Comparison of ENCODE assay signal across 8 mouse cellular contexts in the genomic region with DNA sequence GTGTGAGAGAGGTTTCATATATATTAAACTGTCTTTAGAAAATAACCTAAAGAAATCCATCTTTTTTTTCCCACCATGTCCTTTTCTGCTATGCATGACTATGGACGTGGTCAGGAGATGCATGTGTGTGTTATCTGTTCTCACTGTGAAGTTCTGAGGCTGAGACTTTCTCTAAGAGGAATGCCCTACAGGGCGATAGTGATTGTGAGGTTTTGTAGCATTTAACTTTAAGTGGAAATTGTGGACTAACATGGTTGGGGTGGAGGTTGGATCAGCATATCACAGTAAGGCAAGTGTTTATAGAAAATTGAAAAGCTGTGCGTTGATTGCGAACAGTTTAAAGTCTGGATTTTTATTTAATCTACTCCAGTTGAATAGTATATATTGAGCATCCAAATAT. TPM values are rescaled to one million over a fixed set of nuclear protein-coding genes. Genes with fewer than 3 reads are reported as not detected.
DNase-seq lines count a peak whose midpoint lies in the region; ATAC-seq lines count a peak whose summit lies in the region.

No protein-coding gene starts in this region.

- H3K4me1 ChIP-seq in heart, embryonic 15.5 days (replicated peaks): peaks cover 16% of the 10 kb centered on the region
- H3K4me1 ChIP-seq in embryonic facial prominence, embryonic 11.5 days (ENCODE audit: control insufficient read depth, insufficient read depth, low read length): no peaks in the 10 kb centered on the region
- peaks cover 25% of the 10 kb centered on the region for H3K4me1 ChIP-seq in hindbrain, embryonic 12.5 days
- H3K4me1 ChIP-seq in midbrain, embryonic 13.5 days (replicated peaks): peaks cover 31% of the 10 kb centered on the region

- WGBS in heart, embryonic 15.5 days: 31% methylated on average over 4 of the region's 4 CpGs
- WGBS in embryonic facial prominence, embryonic 11.5 days: 27% methylated on average over 4 of the region's 4 CpGs
- 31% methylated on average over 4 of the region's 4 CpGs for WGBS in hindbrain, embryonic 12.5 days
- 34% methylated on average over 4 of the region's 4 CpGs for WGBS in midbrain, embryonic 13.5 days

- H3K9me3 ChIP-seq in heart, embryonic 15.5 days (replicated peaks): no peaks in the 10 kb centered on the region
- no peaks in the 10 kb centered on the region for H3K9me3 ChIP-seq in embryonic facial prominence, embryonic 11.5 days (replicated peaks; ENCODE audit: control insufficient read depth, low read length)
- no peaks in the 10 kb centered on the region for H3K9me3 ChIP-seq in hindbrain, embryonic 12.5 days (replicated peaks)
- no peaks in the 10 kb centered on the region for H3K9me3 ChIP-seq in midbrain, embryonic 13.5 days

- no peak for ATAC-seq in heart, embryonic 15.5 days (replicated peaks; ENCODE audit: insufficient number of reproducible peaks, insufficient read depth, low FRiP score, low read depth)
- ATAC-seq in embryonic facial prominence, embryonic 11.5 days (replicated peaks; ENCODE audit: insufficient number of reproducible peaks, low FRiP score, low TSS enrichment, low read depth): peak; percentile 4; the same call in 1 of the 2 replicates
- ATAC-seq in hindbrain, embryonic 12.5 days (ENCODE audit: low FRiP score): no peak; the same call in 1 of the 2 replicates
- no peak for ATAC-seq in midbrain, embryonic 13.5 days

- H3K4me2 ChIP-seq in heart, embryonic 15.5 days: peak overlapping the region; percentile 85
- no peak overlapping the region for H3K4me2 ChIP-seq in embryonic facial prominence, embryonic 11.5 days (ENCODE audit: low read depth, low read length)
- H3K4me2 ChIP-seq in hindbrain, embryonic 12.5 days (replicated peaks): peak overlapping the region; percentile 95
- peak overlapping the region; percentile 98 for H3K4me2 ChIP-seq in midbrain, embryonic 13.5 days (replicated peaks)

- H3K36me3 ChIP-seq in heart, embryonic 15.5 days: no peaks in the 10 kb centered on the region
- no peaks in the 10 kb centered on the region for H3K36me3 ChIP-seq in embryonic facial prominence, embryonic 11.5 days (replicated peaks; ENCODE audit: control insufficient read depth, insufficient read depth, low read depth, low read length)
- no peaks in the 10 kb centered on the region for H3K36me3 ChIP-seq in hindbrain, embryonic 12.5 days
- no peaks in the 10 kb centered on the region for H3K36me3 ChIP-seq in midbrain, embryonic 13.5 days

- H3K4me3 ChIP-seq in heart, embryonic 15.5 days: peak overlapping the region; percentile 88
- H3K4me3 ChIP-seq in embryonic facial prominence, embryonic 11.5 days (ENCODE audit: low read depth, low read length): no peak overlapping the region
- H3K4me3 ChIP-seq in hindbrain, embryonic 12.5 days: peak overlapping the region; percentile 53; the same call in 1 of the 2 replicates
- no peak overlapping the region for H3K4me3 ChIP-seq in midbrain, embryonic 13.5 days (replicated peaks)

- DNase-seq in heart, postnatal 36 days: no peak
- DNase-seq in embryonic facial prominence, embryonic 11.5 days (ENCODE audit: low spot score): no peak
- no peak for DNase-seq in gastrocnemius, postnatal 14 days
- DNase-seq in cerebellum, adult 9-11 months: no peak
- no peak for DNase-seq in cerebellum, adult 11-12 months

- intact Hi-C loops in heart, postnatal 36 days (cut with DNase I): no loop called here
- intact Hi-C loops in gastrocnemius, postnatal 14 days (cut with DNase I; ENCODE audit: low total_unique reads): no loop called here

- no peaks in the 10 kb centered on the region for H3K27me3 ChIP-seq in heart, embryonic 15.5 days
- H3K27me3 ChIP-seq in embryonic facial prominence, embryonic 11.5 days (ENCODE audit: control insufficient read depth, insufficient read depth, low read length): no peaks in the 10 kb centered on the region
- peaks cover 29% of the 10 kb centered on the region for H3K27me3 ChIP-seq in hindbrain, embryonic 12.5 days
- peaks cover 48% of the 10 kb centered on the region for H3K27me3 ChIP-seq in midbrain, embryonic 13.5 days

- no peak overlapping the region for H3K9ac ChIP-seq in heart, embryonic 15.5 days
- H3K9ac ChIP-seq in embryonic facial prominence, embryonic 11.5 days (replicated peaks; ENCODE audit: low read length): no peak overlapping the region
- H3K9ac ChIP-seq in hindbrain, embryonic 12.5 days: 0 out of 2 replicates have a peak overlapping the region, but pooled peaks have one; percentile 58
- H3K9ac ChIP-seq in midbrain, embryonic 13.5 days (replicated peaks): no peak overlapping the region

- peak overlapping the region; percentile 95 for H3K27ac ChIP-seq in heart, embryonic 15.5 days
- H3K27ac ChIP-seq in embryonic facial prominence, embryonic 11.5 days (replicated peaks; ENCODE audit: low read depth, low read length): no peak overlapping the region
- H3K27ac ChIP-seq in hindbrain, embryonic 12.5 days: no peak overlapping the region
- no peak overlapping the region for H3K27ac ChIP-seq in midbrain, embryonic 13.5 days

RNA-seq across cellular contexts. Expression of gene Prkg1, which starts 0.6 kb away (rescaled TPM):
- polyA plus RNA-seq in heart, embryonic 15.5 days (2015; fragmentation: Nextera tagmentation; extraction: Ambion mirVana): 6.0 TPM in 2 replicates
- total RNA-seq in heart, postnatal 36 days (2021): 10 to 100 TPM; 12.7 to 13.4 TPM
- polyA plus RNA-seq in embryonic facial prominence, embryonic 11.5 days (2014; fragmentation: Nextera tagmentation; extraction: Ambion mirVana): 7.1 and 8.0 TPM in 2 replicates
- 9.2 and 10.9 TPM in 2 replicates for polyA plus RNA-seq in hindbrain, embryonic 12.5 days (2016; fragmentation: Nextera tagmentation; extraction: Ambion mirVana)
- 3.3 and 3.7 TPM in 2 replicates for polyA plus RNA-seq in midbrain, embryonic 13.5 days (2015; fragmentation: Nextera tagmentation; extraction: Ambion mirVana)
- 10 to 100 TPM; 24.4 to 24.8 TPM for total RNA-seq in gastrocnemius, postnatal 14 days (2021)

Comparison
In these comparisons a context has a peak if more than half of its experiments do, and no peak if none do; other contexts are left out.
1. H3K4me3 ChIP-seq: peak in heart, embryonic 15.5 days (single experiment) and hindbrain, embryonic 12.5 days (single experiment); none in embryonic facial prominence, embryonic 11.5 days (single experiment) and midbrain, embryonic 13.5 days (single experiment).